Mouse (Mus musculus): ENCODE results near the gene Ms4a4b.

- TF ChIP-seq MAFK (IDR thresholded peaks at IDR 0.05; ENCODE audit: insufficient read depth, low read depth, low read length) (no peak), CHD2 (IDR thresholded peaks at IDR 0.05; ENCODE audit: low read depth, low read length) (no peak)
These were observed 58.0 kb downstream of the Ms4a4b start for GRCm38 (mm10) chr19:11501326-11501725.
